Mouse (Mus musculus): ENCODE results near the gene Cenpl. TPM values are rescaled to one million over a fixed set of nuclear protein-coding genes. Genes with fewer than 3 reads are reported as not detected.

Cenpl gene
- polyA plus RNA-seq, 1 experiment: 1.1 TPM

DNA sequence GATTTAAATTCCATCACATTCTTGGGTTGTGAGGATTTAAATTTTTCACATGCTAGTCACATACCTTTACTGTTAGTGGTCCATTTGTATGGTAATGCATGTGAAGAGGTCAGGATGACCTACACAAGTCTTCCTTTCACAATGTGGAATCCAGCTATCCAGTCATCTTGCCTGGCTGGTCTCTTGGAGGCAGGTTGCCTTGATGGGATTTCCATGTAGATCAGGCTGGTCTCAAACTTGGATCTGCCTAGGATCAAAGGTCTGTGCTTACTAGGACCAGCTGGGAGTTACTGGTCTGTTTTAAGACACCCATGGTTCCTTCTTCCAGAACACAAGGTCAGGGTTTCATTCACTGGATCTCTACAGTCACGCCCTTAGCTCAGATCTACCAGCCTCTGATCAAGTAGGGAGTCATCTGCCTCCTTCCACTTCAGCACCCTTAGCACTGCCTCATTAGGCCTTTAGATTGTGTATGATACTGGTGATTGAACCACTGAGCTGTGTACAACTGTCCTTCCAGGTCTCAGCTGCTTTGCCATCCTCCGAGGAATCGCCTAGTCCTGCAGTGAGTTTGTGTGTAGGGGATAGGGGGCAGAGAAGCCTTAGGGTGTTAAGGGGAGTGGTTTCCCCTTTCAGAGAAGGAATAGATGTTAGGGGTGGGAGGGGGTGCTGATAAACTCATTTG, 30.6 kb upstream of the Cenpl start:
- DNase-seq: no peak
- H3K4me1 ChIP-seq (ENCODE audit: control insufficient read depth, insufficient read depth, low read length): peaks cover 13% of the 10 kb centered on the region
- no peak overlapping the region for H3K4me3 ChIP-seq (replicated peaks; ENCODE audit: extremely low read depth, low read depth, low read length)
- TF ChIP-seq POLR2A (IDR thresholded peaks at IDR 0.05; ENCODE audit: borderline replicate concordance, extremely low read depth, low read depth, low read length) (no peak), CTCF (IDR thresholded peaks at IDR 0.05; ENCODE audit: insufficient read depth, low read length) (no peak)
- WGBS: 50% methylated on average over 3 of the region's 3 CpGs

DNA sequence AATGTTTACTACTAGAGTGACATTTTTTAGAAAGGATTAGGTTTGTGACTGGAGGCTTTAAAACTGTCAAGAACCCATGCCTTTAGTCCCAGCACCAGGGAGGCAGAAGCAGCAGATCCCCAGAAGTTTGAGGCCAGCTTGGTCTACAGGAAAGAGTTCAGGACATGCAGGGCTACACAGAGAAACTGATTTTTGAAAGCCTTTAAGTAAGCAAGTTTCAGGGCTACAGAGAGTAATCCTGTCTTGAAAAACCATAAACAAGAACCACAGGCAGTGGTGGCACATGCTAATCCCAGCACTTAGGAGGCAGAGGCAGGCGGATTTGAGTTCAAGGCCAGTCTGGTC, 30.1 kb upstream of the Cenpl start:
- WGBS: 53% methylated on average over 1 of the region's 1 CpGs
- peaks cover 13% of the 10 kb centered on the region for H3K4me1 ChIP-seq (ENCODE audit: control insufficient read depth, insufficient read depth, low read length)
- H3K4me3 ChIP-seq (replicated peaks; ENCODE audit: extremely low read depth, low read depth, low read length): no peak overlapping the region
- DNase-seq: no peak
- TF ChIP-seq CTCF (IDR thresholded peaks at IDR 0.05; ENCODE audit: insufficient read depth, low read length) (no peak), POLR2A (IDR thresholded peaks at IDR 0.05; ENCODE audit: borderline replicate concordance, extremely low read depth, low read depth, low read length) (no peak)

DNA sequence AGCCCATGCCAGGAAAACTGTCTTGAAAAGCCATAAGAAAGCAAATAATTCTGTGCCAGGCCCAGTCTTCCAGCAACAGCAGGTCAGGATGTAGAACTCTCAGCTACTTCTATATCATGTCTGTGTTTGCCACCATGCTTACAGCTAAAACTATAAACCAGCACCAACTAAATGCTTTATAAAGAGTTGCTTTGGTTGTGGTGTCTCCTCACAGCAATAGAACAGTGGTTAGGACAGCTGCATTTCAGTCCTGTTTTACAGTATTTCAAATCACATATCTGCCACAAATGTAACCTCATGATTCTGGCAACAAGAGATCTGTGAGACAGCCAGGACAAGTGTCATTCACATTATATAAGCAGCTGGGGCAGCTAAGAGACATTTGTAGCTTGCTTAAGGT, 29.7 kb upstream of the Cenpl start:
- Histone ChIP-seq H3K4me1 (ENCODE audit: control insufficient read depth, insufficient read depth, low read length) (peaks cover 10% of the 10 kb centered on the region), H3K4me3 (replicated peaks; ENCODE audit: extremely low read depth, low read depth, low read length) (no peak overlapping the region)
- TF ChIP-seq CTCF (IDR thresholded peaks at IDR 0.05; ENCODE audit: insufficient read depth, low read length) (no peak), POLR2A (IDR thresholded peaks at IDR 0.05; ENCODE audit: borderline replicate concordance, extremely low read depth, low read depth, low read length) (no peak)
- DNase-seq: no peak

DNA sequence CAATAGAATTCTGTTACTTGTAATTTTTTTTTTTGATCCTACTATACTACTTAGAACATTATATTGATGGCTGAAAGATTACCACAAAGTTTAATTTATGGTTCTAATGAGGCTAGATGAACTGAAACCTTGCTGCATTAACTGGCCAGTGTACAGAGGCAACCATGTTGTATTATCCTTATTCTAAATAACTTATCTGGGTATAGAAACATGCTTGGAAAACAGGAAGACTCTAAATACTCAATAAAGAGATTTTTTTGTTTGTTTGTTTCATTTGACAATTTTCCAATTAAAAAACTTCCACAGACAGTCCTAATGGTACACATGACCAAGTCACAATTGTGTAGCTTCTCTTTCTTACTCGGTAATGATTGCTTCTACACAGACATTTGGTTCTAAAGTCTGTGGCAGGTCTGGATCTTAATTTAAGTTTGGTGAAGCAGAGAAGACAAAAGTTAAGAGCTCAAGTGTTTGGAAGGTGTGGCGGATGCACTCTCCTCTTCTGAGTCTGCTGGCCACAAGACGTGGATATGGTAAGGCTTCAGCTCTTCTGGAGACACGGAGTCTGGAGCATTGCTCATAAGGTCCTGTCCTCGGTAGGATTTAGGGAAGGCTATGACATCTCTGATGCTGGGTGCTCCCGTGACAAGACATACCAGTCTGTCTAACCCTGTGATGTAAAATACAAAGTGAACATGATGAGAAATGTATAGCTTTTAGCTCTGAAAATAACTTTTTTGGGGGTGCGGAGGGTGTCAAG, 29.1 kb upstream of the Cenpl start:
- 89% methylated on average over 7 of the region's 7 CpGs for WGBS
- no peak for TF ChIP-seq POLR2A (IDR thresholded peaks at IDR 0.05; ENCODE audit: borderline replicate concordance, extremely low read depth, low read depth, low read length)
- H3K4me3 ChIP-seq (replicated peaks; ENCODE audit: extremely low read depth, low read depth, low read length): no peak overlapping the region
- H3K4me1 ChIP-seq (ENCODE audit: control insufficient read depth, insufficient read depth, low read length): peaks cover 4% of the 10 kb centered on the region
- no peak for DNase-seq

DNA sequence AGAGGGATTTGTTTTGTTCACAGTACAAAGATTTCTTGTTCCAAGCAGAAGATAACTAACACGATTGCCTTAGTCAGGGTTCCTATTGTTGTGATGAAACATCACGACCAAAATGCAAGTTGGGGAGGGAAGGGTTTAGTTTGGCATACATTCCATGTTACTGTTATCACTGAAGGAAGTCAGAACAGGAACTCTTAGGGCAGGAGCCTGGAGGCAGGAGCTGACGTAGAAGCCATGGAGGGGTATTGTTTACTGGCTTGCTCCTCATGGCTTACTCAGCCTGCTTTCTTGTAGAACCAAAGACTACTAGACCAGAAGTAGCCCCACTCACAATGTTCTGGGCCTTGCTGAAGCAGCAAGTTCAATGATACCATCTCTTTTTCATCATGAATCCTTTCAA, 23.5 kb upstream of the Cenpl start:
- TF ChIP-seq CTCF (IDR thresholded peaks at IDR 0.05; ENCODE audit: insufficient read depth, low read length) (no peak), POLR2A (IDR thresholded peaks at IDR 0.05; ENCODE audit: borderline replicate concordance, extremely low read depth, low read depth, low read length) (no peak)
- DNase-seq: no peak
- Histone ChIP-seq H3K4me1 (ENCODE audit: control insufficient read depth, insufficient read depth, low read length) (no peaks in the 10 kb centered on the region), H3K4me3 (replicated peaks; ENCODE audit: extremely low read depth, low read depth, low read length) (no peak overlapping the region)
- 59% methylated on average over 3 of the region's 3 CpGs for WGBS

DNA sequence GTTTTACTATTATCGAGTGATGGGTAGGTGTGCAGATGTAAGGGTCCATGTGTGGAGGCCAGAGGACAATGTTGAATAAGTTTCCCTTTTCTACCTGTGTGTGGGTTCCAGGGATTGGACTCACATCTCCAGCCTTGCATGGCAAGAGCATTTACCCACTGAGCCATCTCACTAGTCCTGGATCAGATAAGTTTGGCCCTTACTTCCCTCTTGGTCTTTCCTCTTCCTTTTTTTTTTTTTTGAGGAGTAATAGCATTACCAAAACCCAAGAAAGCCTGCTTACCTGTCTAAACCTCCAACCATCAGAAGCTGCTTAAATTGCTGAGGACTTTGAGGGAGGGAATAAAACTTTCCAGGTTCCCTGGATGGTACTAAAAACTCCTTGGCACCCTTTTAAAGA, 13.3 kb upstream of the Cenpl start:
- TF ChIP-seq POLR2A (IDR thresholded peaks at IDR 0.05; ENCODE audit: borderline replicate concordance, extremely low read depth, low read depth, low read length) (no peak), CTCF (IDR thresholded peaks at IDR 0.05; ENCODE audit: insufficient read depth, low read length) (no peak)
- Histone ChIP-seq H3K4me3 (replicated peaks; ENCODE audit: extremely low read depth, low read depth, low read length) (no peak overlapping the region), H3K4me1 (ENCODE audit: control insufficient read depth, insufficient read depth, low read length) (no peaks in the 10 kb centered on the region)
- no peak for DNase-seq
- WGBS: 94% methylated on average over 1 of the region's 1 CpGs

DNA sequence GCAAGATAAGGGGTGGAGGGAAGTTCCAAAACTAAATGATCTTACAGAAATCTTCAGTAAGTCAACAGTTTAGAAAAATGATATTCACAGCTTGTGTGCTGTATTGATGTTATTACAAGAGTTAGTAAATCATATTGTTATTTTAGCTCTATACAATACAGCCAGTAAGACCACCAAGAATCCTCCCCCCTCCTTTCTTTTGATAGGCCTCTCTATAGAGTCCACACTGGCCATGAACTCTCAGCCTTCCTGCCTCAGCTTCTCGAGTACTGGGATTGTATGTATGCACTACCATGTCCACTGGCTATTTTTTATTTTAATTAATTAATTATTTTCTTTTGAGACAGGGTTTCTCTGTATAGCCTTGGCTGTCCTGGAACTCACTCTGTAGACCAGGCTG, 7.2 kb upstream of the Cenpl start:
- no peak overlapping the region for H3K4me3 ChIP-seq (replicated peaks; ENCODE audit: extremely low read depth, low read depth, low read length)
- 76% methylated on average over 1 of the region's 1 CpGs for WGBS
- no peak for DNase-seq
- TF ChIP-seq CTCF (IDR thresholded peaks at IDR 0.05; ENCODE audit: insufficient read depth, low read length): no peak
- no peak for TF ChIP-seq POLR2A (IDR thresholded peaks at IDR 0.05; ENCODE audit: borderline replicate concordance, extremely low read depth, low read depth, low read length)
- no peaks in the 10 kb centered on the region for H3K4me1 ChIP-seq (ENCODE audit: control insufficient read depth, insufficient read depth, low read length)

DNA sequence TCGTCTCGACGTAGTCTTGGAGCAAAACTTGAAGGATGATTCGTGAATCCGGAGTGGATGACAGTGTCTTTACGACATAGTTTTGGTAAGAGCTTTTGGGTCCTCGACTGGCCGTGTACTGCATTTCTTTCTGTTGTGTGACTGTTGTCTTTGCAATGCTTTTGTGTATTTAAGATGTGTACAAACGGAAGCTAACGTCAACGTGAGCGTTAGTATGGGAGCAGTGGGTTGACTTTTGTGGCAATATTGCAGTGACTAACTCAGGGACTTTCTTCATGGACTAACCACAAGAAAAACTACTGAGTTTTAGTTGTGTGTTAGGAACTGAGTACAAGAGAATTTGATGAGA, 733 bp downstream of the Cenpl start:
- no peak for DNase-seq
- peak overlapping the region; percentile 81 for H3K4me3 ChIP-seq (replicated peaks; ENCODE audit: extremely low read depth, low read depth, low read length)
- H3K4me1 ChIP-seq (ENCODE audit: control insufficient read depth, insufficient read depth, low read length): 0 out of 2 replicates have a peak, but pooled peaks cover 3% of the 10 kb centered on the region
- WGBS: under 1% methylated on average over 12 of the region's 12 CpGs
- TF ChIP-seq POLR2A (IDR thresholded peaks at IDR 0.05; ENCODE audit: borderline replicate concordance, extremely low read depth, low read depth, low read length) (no peak), CTCF (IDR thresholded peaks at IDR 0.05; ENCODE audit: insufficient read depth, low read length) (no peak)

DNA sequence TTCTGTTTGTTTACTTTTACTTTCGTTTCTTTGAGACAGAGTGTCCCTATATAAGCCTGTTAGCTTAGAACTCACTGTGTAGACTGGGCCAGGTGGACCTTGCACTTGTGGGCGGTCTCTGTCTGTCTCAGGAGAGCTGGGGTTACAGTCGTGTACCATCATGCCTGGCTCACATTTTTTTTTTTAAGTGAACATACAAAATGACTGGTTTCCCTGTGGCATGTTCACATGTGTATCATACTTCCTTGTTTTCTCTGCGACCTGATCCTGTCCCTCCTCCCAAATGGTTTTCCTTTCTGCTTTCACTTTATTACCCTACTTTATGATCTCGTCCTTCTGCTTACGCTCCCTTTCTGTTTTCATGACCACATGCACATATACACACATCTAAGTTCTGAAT, 5.7 kb downstream of the Cenpl start:
- TF ChIP-seq CTCF (IDR thresholded peaks at IDR 0.05; ENCODE audit: insufficient read depth, low read length) (no peak), POLR2A (IDR thresholded peaks at IDR 0.05; ENCODE audit: borderline replicate concordance, extremely low read depth, low read depth, low read length) (no peak)
- Histone ChIP-seq H3K4me3 (replicated peaks; ENCODE audit: extremely low read depth, low read depth, low read length) (no peak overlapping the region), H3K4me1 (ENCODE audit: control insufficient read depth, insufficient read depth, low read length) (no peaks in the 10 kb centered on the region)
- no peak for DNase-seq
- 73% methylated on average over 6 of the region's 6 CpGs for WGBS

DNA sequence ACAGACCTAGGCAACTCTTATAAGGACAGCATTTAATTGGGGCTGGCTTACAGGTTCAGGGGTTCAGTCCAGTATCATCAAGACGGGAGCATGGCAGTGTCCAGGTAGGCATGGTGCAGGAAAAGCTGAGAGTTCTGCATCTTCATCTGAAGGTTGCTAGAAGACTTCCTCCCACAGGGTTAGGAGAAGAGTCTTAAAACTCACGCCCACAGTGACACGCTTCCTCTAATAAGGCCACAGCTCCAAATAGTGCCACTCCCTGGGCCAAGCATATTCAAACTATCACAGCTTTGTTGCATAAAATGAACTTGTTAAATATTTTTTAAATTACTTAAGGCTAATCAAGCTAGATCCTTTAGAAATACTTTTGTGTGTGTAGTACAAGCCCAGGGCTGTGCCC, 6.7 kb downstream of the Cenpl start:
- H3K4me1 ChIP-seq (ENCODE audit: control insufficient read depth, insufficient read depth, low read length): no peaks in the 10 kb centered on the region
- DNase-seq: no peak
- H3K4me3 ChIP-seq (replicated peaks; ENCODE audit: extremely low read depth, low read depth, low read length): no peak overlapping the region
- 87% methylated on average over 3 of the region's 3 CpGs for WGBS
- TF ChIP-seq CTCF (IDR thresholded peaks at IDR 0.05; ENCODE audit: insufficient read depth, low read length): no peak
- no peak for TF ChIP-seq POLR2A (IDR thresholded peaks at IDR 0.05; ENCODE audit: borderline replicate concordance, extremely low read depth, low read depth, low read length)
